Mouse (Mus musculus) CH12.LX (cell line): ENCODE measurements around the gene Lrp10.

Source experiments
- MYC ChIP-seq: IDR thresholded peaks from 2 replicates; pipeline ENCODE4 v1.6.1; 2011; ENCODE audit warnings: low read depth, mild to moderate bottlenecking, improper control_type of control experiment, low read length
- NRF1 ChIP-seq: IDR thresholded peaks from 2 replicates; pipeline ENCODE4 v1.6.1; 2014; ENCODE audit warnings: low read depth, mild to moderate bottlenecking, inconsistent platforms, low read length, improper control_type of control experiment, moderate library complexity
- RAD21 ChIP-seq: IDR thresholded peaks from 2 replicates; pipeline ENCODE4 v1.6.1; 2011; ENCODE audit warnings: low read depth, mild to moderate bottlenecking, low read length, improper control_type of control experiment, moderate library complexity

DNA sequence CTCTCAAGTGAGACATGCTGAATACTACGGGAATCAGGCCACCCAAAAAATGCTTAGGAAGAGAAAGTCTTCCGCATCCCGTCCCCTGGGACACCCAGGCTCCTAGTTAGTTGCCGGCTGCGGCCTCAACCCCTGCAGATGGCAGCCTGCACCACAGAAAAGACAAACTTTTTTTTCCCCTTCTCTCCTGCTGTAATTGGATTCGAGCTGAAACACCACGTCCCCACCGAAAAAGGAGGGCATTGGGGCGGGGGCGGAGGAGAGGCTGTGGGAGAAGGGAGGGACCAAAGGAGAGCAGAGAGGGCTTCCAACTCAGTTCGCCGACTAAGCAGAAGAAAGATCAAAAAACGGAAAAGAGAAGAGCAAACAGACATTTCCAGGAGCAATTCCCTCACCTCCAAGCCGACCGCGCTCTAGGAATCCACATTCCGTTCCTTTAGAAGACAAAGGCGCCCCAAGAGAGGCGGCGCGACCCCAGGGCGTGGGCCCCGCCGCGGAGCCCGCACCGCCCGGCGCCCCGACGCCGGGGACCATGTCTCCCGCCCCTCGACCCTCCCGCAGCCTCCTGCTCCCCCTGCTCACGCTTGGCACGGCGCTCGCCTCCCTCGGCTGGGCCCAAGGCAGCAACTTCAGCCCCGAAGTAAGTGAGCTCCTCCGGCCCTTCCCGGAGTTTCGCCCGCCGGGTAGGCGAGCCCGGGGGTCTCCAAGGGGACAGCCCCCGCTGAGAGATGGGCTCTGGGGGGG, 32.4 kb upstream of the Lrp10 start, which contains the start of gene Mmp14:
- no peak for TF ChIP-seq NRF1
- no peak for TF ChIP-seq MYC
- no peak for TF ChIP-seq RAD21
